Mouse (Mus musculus) left cerebral cortex, adult 2 months (tissue): ENCODE measurements around the gene Ywhag. TPM values are rescaled to one million over a fixed set of nuclear protein-coding genes. Genes with fewer than 3 reads are reported as not detected.

ENCODE experiments used
- DNase-seq, 2 experiments: peaks; one replicate each; pipeline ENCODE4 v3.0.0; 2021 to 2022; ENCODE audit warnings: low spot score in 2 of 2, mixed read lengths in 1 of 2; ENCODE audit errors: extremely low spot score in 1 of 2
- H3K27ac ChIP-seq: fragments of 200-600 bp; 2 replicates; pipeline ENCODE4 v1.8.1; 2022
- H3K4me3 ChIP-seq: fragments of 200-600 bp; 2 replicates; pipeline ENCODE4 v1.8.1; 2022
- CTCF ChIP-seq: fragments of 200-600 bp; IDR thresholded peaks from 2 replicates; pipeline ENCODE4 v1.8.1; 2022; ENCODE audit warnings: antibody characterized with exemption, mild to moderate bottlenecking, moderate library complexity
- intact Hi-C: fragments of 180-260 bp; cut with DNase I; formaldehyde crosslinking; loops from one replicate; pipeline ENCODE4 v1.15.1; 2025
- total RNA-seq, 2 experiments: library from RNA; stranded (reverse); gene quantifications; 2 replicates each; pipeline ENCODE4 v1.2.3; 2021

Ywhag gene
- total RNA-seq, 2 experiments from 2014 or later = 1,191 to 1,224 TPM

DNA sequence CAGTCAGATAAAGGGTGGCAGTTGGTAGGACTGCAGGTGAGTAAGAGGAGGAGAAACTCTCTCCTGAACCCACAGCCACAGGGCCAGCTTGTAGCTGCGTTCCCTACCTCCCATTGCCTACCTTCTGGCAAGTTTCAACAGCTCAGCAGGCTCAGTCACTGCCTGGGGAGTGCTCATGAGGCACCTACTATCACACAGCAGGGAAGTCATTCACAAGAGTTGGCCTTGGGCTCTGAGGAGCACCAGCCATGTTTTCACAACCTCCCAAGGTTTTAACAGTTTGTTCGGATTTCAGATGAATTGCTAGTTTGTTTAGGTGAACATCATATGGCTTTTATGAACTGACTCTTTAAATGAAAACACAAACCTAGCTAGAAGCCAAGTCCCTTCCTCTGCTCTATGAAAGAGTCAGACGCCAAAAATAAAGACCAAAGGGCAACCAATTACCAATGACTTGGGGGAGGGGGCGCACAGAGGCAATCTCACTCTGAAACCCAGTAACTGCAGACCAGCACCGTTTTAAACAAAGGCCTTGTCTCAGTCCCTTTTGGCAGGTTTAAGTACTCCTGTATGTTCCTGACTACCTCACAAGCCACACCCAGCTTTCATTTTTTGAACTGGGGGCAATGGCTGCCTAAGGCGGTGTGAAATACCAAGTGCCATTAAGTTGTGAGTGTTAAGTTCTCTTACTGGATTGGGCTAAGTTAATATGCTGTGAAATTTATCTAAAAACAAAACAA, 4.6 kb downstream of the Ywhag start:
- DNase-seq = no peak
- TF ChIP-seq CTCF = no peak

DNA sequence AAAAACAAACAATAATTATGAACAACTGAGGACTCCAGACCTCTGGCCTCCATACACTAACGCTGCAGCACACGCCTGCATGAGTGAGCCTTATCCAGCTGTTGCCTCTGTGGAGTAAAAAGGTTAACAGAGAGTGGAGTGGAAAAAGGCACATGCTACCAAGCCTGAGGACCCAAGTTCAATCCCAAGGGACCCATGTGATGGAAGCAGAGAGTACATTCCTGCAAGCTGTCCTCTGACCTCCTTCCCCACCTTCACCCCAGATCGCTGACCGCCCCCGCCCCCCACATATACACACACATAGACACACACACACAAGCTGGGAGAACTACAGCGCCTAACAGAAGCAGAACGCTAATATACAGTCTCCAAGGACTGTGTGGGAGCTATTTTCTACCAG, 10.5 kb downstream of the Ywhag start:
- no peak overlapping the region for H3K27ac ChIP-seq
- intact Hi-C loops = no loop called here
- no peak overlapping the region for H3K4me3 ChIP-seq
- no peak for DNase-seq
- no peak for TF ChIP-seq CTCF

More for the DNA sequence above, 4.6 kb downstream of the Ywhag start:
- intact Hi-C loops = loop anchor here (10.0 kb wide), 1 partner anchor 745 kb away; the partner anchor contains the start of gene Baz1b
- H3K27ac ChIP-seq = no peak overlapping the region
- H3K4me3 ChIP-seq = 0 out of 2 replicates have a peak overlapping the region, but pooled peaks have one; percentile 9

DNA sequence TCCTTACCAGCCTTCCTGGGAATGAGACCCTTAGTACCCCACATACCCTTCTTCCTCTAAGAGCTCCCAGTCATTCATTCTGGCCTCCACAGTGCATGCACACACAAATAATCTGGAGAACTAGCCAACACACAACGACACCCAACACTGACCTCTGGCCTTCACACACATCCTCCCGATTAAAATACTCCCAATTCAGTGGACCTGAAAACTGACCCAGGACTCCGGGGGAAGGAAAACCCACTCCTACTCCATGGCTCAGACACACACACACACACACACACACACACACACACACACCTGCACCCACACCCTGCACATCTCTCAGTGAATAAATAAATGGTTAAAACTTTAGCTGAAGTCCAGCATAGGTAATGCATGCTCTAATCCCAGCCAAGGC, 14.5 kb downstream of the Ywhag start:
- intact Hi-C loops = no loop called here
- H3K27ac ChIP-seq = no peak overlapping the region
- DNase-seq = no peak
- no peak for TF ChIP-seq CTCF
- H3K4me3 ChIP-seq = no peak overlapping the region

DNA sequence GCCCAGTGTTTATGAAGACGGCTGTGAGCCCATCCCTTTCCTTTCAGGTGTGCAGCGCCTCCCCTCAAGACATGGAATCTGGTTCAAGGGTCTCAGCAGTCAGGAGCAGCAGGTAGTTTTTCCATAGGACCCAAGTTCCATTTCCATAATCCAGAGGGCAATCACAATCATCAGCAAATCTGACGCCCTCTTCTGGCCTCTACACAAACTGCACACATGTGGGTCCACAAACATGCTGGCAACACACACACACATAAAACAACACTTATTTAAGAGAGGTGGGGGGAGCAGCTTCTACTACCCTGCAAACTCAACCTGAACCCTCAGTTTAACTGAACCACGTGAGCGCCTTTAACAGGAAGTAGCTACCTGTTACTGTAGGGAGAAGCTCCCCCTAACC, 15.8 kb downstream of the Ywhag start:
- intact Hi-C loops = no loop called here
- Histone ChIP-seq H3K4me3 (no peak overlapping the region), H3K27ac (no peak overlapping the region)
- no peak for DNase-seq
- TF ChIP-seq CTCF = no peak; the same call in 1 of the 2 replicates

DNA sequence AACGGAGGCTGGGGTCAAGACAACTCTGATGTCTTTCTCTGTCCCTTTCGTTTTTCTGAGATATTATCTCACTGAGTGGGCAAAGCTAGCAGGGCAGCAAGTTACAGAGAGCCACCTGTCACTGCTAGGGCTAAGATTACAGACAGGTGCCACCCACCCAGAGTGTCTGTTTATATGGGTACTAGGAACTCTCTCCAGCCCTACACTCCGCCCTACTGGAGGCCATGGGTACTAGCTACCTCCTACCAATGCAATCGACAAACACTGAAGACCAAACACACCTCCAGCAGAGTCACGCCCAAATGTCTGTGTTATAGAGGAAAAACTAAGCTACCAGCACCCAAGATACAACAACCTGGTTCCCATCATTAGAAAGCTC, 16.4 kb downstream of the Ywhag start:
- DNase-seq = no peak

DNA sequence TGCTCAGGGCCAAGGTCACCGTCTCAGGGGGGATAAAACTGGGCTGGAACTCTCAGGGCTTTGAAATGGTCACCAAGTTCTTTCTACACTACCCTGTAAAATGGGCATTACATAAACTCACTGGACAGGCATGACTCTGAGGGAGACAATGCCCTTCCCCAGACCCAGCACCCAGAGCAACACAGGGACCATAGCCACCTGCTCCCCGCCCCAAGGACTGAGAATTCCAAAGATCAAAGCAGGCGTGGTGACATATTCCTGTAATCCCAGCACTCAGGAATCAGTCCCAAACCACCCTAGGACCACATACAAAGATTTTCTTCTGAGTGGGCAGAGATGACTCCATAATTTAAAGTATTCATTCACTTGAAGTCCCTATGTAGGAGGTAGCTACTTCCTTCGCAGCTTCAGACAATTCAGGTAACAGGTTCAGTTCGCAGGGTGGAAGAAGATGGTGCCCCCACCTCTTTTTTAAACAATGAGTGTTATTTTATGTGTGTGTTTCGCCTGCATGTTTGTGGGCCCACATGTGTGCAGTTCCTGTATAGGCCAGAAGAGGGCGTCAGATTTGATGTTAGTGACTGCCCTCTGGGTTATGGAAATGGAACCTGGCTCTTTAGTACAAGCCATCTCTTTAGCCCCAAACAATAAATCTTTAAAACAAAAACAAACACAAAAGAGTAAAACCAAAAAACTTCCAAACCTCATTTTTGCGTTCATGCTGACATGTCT, 16.9 kb downstream of the Ywhag start:
- Histone ChIP-seq H3K27ac (no peak overlapping the region), H3K4me3 (no peak overlapping the region)
- intact Hi-C loops = no loop called here
- peak; percentile 53 for TF ChIP-seq CTCF
- no peak for DNase-seq

More for the DNA sequence above, 16.4 kb downstream of the Ywhag start:
- no peak for TF ChIP-seq CTCF
- Histone ChIP-seq H3K27ac (no peak overlapping the region), H3K4me3 (no peak overlapping the region)
- intact Hi-C loops = no loop called here

DNA sequence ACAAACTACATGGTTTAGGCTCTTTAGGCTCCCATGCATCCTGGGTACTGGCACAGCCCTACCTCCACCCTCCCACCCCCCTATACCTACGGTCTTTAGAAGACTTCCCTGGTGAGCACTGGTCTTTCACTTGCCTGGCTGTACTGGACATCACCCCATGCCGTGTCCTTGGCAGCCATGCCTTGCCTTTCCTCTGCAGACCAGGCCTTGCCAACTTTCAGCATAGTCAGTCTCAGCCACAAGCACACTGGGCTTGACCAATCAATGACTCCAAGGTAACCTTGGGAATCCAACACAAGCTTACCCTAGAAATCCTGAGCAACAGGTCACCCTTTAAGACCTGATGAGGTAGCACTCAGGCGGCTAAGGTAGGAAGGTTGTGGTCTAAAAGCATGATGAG, 17.8 kb downstream of the Ywhag start:
- no peak for TF ChIP-seq CTCF
- intact Hi-C loops = no loop called here
- Histone ChIP-seq H3K4me3 (no peak overlapping the region), H3K27ac (no peak overlapping the region)
- no peak for DNase-seq

DNA sequence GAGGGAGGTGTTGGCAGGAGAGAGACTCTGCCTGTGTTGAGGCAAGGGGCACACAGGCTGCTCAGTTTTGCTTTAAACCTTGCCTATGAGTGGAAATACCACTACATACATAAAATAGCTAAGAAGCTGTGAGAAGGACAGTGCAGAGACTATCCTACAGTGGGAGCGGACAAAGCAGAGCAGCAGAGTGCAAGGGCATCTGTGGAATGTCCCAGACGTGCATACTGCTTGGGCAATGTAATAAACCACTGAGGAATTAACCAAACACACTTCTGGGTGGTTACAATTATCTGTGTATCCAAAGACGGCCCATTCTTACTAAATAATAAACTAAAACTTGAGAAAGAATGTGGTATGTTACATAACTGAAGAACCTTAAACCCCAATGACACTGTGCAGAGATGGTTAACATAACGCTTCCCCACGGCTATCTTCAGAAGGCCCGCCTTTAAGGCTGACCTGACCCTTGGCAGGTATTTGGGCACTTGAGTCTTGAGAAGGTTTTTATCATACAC, 18.3 kb downstream of the Ywhag start:
- intact Hi-C loops = no loop called here
- no peak for TF ChIP-seq CTCF
- Histone ChIP-seq H3K27ac (no peak overlapping the region), H3K4me3 (no peak overlapping the region)
- DNase-seq = no peak

DNA sequence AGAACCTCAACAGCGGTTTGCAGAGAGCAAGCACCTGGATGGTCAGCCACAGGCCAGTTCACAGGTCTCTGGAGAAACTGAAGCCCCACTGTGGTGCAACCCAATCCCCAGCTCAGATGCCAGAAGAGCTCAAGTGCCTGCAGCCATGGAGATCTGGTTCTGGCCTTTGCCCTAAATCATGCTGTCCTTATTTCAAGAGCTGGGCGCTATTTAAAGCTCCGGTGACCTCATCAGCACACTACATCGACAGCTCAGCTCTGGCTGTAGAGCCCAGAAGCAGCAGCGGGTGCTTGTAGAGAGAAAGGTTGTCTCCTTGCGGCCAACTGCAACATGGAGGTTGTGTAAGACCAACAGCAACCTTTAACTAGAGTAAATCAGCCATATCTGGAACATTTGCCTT, 20.3 kb downstream of the Ywhag start:
- Histone ChIP-seq H3K4me3 (no peak overlapping the region), H3K27ac (peak overlapping the region; percentile 44)
- no peak for TF ChIP-seq CTCF
- no peak for DNase-seq
- intact Hi-C loops = no loop called here

DNA sequence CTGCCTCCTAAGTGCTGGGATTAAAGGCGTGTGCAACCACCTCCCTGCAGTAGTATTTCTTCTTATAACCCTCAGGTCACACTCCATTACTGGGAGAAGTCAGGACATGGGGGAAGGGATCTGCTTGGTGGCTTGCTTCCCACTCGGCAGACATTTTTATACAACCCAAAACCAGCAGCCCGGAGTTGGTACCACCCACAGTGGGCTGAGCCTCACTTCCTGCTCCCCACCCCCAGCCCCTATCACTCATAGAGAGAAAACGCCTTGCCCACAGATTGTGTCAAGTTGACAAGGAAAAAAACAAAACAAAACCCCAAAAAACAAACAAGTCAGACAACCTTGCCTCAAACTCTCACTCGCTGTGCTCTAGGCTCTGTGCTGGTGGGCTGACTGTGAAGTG, 21.2 kb downstream of the Ywhag start:
- intact Hi-C loops = no loop called here
- Histone ChIP-seq H3K27ac (no peak overlapping the region), H3K4me3 (no peak overlapping the region)
- DNase-seq = no peak
- TF ChIP-seq CTCF = no peak

DNA sequence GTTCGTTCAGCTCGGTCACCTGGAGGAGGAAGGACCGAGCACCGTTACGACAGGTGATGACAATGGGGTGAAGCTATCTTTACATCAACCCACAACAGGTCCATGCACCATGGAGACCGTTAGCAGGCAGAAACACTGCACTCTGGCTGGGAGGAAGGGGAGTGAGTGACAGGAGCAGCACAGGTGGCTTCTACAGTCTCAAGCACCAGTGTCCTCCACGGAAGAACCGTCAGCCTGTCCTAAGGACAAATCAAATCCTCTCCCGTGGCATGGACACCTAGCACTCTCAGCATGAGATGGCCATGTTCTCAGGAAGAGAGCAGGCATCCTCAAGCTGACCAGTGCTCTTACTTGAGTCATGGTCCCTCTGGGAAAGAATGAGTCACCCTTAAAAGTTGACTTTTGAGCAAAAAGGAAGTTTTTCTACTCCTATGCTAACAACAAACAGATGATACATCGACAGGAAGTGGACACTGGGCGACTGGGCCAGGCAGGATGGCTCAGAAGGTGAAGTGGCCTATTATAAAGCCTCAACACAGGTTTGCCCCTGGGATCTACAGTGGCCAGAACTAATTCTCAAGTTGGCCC, 22.7 kb downstream of the Ywhag start:
- Histone ChIP-seq H3K4me3 (no peak overlapping the region), H3K27ac (no peak overlapping the region)
- no peak for DNase-seq
- TF ChIP-seq CTCF = no peak
- intact Hi-C loops = no loop called here

DNA sequence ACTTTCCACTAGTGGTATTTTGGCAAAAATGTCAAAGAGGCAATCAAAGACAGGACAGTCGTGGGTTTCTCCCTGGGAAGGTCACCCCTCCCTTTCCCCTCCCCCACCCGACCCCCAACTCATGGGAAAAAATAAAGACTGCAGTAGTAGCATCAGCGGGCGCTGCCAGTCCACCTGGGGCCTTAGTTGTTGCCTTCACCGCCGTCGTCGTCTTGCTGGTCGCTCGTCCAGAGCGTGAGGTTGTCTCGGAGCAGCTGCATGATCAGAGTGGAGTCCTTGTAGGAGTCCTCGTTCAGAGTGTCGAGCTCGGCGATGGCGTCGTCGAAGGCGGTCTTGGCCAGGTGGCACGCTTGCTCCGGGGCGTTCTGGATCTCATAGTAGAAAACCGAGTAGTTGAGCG, 23.6 kb downstream of the Ywhag start:
- intact Hi-C loops = no loop called here
- DNase-seq = no peak
- TF ChIP-seq CTCF = no peak
- no peak overlapping the region for H3K4me3 ChIP-seq
- no peak overlapping the region for H3K27ac ChIP-seq
